Mouse (Mus musculus) thymus, postnatal 0 days (tissue): ENCODE data around the gene Deaf1. TPM values are rescaled to one million over a fixed set of nuclear protein-coding genes. Genes with fewer than 3 reads are reported as not detected.

Experiments used
- DNase-seq: peaks from one replicate; pipeline ENCODE4 v3.0.0-alpha.2; 2015; ENCODE audit warnings: low spot score
- polyA plus RNA-seq: library from polyadenylated mRNA; unstranded; fragments of >200 nt; fragmentation: Nextera tagmentation; extraction: Ambion mirVana; gene quantifications from 2 replicates; pipeline ENCODE4 v1.2.1, GENCODE M21; 2015

Gene Deaf1
- polyA plus RNA-seq, 1 experiment from 2014 or later, result 25.6 TPM

DNA sequence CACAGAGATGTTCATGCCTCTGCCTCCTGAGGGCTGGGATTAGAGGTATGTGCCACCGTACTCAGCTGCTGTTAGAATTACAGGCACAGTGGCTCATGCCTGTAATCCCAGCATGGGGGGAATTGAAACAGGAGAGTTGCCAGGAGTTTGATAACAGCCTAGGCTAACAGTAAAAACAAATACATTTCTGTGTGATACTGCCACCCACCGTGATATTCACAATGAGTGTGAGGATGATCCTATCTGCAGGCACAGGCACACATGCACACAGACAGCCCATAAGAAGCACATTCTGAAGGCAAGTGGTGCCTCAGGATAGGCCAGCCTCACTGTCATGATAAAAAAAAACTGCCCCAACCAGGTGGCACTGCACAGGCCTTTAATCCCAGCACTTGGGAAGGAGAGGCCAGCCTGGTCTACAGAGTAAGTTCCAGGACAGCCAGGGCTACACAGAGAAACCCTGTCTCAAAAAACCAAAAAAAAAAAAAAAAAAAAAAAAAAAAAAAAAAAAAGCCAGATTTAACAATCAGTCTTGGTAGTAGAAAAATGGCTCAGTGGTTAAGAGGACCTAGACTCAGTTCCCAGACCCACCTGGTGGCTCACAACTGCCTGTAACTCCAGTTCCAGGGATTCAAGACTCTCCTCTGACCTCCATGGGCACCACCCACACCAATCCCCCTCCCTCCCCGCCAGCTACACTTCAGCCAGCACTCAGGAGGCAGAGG is 29.4 kb downstream of the Deaf1 start:
- DNase-seq, result no peak

DNA sequence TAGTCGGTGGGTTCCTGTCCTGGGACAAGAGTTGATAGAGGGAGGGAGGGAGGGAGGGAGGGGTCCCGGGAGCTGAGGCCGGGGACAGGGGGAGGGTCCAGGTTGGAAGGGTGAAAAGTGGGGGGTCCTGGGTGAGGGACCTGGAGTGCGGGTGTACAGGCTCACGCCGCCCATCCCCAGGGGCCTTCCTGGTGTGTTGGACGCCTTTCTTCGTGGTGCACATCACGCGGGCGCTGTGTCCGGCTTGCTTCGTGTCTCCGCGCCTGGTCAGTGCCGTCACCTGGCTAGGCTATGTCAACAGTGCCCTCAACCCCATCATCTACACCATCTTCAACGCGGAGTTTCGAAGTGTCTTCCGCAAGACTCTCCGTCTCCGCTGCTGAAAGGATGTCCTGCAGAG is 33.0 kb downstream of the Deaf1 start:
- no peak for DNase-seq

- DNase-seq, result no peak
Observed at GRCm38 (mm10) chr7:141293852-141294471, 33.5 kb downstream of the Deaf1 start.

DNA sequence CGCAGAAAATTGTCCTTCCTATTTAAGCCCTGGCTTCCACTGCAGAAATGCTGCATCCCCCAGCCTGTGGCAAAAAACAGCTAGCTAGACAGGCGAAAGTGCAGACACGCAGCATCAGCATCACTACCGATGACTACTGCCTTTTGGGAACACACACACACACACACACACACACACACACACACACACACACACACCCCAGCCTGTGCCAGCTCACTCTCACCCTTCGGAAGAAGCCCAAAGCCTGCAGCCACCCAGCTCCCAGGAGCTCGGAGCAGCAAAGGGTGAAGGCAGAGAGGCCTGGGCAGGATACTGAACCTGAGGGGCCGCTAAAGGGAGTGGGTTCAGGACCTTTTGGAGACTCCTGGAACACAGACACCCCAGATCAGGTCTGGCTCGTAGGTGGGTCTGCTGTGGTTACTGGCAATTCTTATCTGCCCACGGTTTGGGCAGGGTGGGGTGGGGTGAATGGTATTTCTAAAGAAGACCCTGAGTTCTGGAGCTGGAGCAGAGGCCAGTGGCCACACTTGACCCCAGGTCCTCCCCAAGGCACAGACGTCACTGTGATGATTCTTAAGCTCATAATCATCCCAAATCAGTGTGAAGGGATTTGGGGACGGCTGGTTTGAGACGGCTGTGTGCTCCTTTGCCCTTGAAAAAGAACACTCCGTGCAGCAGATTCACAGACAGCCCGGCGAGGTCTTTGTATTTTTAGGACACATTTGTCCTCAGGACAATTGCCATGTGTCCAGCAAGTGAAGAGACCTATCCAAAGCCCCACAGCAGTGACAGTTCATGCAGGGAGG is 34.7 kb downstream of the Deaf1 start:
- DNase-seq, result no peak

- DNase-seq, result no peak
Observed at GRCm38 (mm10) chr7:141291921-141292582, 35.4 kb downstream of the Deaf1 start, which contains the start of gene Drd4. Gene Drd4 (plus strand): TSS chr7:141292006.

GRCm38 (mm10) chr7:141288042-141288441 is 39.4 kb downstream of the Deaf1 start:
- no peak for DNase-seq

DNA sequence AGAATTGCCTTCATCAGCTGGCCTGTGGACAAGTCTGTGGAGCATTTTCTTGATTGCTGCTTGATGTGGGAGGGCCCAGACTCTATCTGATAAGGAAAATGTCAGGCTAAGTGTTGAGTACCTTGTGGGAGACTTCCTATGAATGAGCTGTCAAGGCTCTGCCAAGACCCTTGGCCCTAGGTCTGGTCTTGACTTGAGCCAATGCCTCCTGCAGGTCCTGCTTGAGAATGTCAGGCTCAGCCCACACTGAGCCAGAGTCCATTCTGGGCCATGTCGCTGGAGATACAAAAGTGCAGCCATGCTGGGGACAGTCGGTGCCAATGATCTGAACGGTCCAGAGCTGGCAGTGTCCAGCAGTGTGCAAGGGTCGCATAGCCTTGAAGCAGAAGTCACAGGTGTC is 44.7 kb downstream of the Deaf1 start:
- DNase-seq, result no peak

DNA sequence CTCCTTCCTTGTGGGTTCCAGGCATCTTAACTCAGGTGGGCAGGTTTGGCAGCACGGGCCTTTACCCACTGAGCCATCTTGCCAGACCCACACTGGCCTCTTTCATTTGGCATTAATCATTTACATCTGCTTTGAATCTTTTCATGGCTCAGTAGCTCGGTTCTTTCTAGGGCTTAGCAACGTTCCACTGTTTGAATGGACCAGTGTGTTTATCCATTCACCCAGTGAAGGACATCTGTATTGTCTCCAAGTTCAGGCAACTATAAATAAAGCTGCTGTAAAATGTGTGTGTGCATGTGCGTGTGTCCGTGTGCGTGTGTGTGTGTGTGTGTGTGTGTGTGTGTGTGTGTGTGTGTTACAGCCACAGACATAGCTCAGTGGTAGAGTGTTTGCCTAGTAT is 46.0 kb downstream of the Deaf1 start:
- DNase-seq, result no peak

- no peak for DNase-seq
Observed at GRCm38 (mm10) chr7:141278766-141279590, 48.5 kb downstream of the Deaf1 start, which contains the start of gene Sct. Gene Sct (minus strand): TSS chr7:141279133.

DNA sequence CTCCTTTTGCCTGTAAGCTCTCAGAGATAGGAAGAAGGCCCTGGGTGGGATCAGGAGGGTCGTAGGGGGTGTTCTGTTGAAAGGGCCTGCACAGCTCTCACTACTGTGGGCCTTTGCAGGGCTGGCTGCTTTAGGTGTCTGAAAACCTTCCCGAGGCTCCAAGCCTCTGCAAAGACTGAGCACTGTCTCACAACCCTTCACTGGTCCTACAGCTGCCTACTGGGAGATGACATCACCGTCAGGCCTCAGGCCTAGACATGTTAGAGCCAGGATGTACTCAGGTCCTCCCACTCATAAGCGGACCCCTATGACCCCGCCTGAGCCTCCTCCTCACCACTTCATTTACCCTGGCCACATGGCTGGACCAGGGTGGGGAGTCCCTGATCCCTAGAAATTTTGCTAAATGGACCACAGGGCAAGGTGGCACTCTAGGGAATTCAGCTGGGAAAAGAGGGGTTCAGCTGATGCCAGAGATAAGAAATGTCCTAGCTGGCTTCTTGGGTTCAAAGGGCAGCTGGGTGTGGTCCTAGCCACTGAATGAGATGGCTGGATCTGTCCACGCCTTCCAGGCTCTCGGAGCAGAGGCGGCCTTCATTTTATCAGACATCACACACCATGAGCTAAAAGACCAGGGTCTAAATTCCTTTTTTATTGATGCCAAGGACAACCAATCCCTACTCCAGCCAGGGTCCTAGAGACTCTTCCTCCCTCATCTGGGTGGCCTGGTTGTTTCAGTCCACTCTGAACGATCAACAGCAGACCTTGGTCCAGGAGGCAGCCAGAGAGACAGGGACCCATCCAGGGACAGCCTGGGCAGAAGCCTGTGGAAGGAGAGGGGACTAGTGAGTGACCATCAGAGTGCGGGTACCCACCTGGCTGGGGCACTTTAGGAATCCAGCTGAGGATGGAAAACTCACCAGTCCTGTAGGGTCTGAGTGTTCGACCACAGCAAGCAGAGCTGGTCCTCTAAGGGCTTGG is 49.5 kb downstream of the Deaf1 start:
- no peak for DNase-seq

DNA sequence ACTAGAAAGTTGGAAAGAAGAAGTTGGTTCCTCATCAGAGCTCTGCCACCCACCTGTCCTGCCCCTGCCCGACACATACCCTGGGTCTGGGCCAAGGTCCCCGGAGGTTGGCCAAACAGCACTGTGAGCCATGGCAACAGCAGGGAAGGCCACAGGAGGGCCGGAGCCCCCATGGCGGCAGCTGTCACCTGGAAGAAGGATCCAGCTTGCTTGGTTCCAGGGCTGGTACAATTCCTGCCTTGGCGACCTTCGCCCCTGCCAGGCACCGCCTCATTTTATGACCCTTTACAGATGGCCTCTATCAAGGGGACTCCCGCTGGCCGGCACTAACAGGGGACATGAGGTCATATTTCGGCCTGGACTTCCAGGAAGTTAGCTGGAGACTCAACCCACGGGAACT is 50.9 kb downstream of the Deaf1 start, which contains the start of gene Cdhr5:
Gene Cdhr5 (minus strand): TSS at position 241 of the 400 bp plus-strand sequence.
- DNase-seq, result no peak

DNA sequence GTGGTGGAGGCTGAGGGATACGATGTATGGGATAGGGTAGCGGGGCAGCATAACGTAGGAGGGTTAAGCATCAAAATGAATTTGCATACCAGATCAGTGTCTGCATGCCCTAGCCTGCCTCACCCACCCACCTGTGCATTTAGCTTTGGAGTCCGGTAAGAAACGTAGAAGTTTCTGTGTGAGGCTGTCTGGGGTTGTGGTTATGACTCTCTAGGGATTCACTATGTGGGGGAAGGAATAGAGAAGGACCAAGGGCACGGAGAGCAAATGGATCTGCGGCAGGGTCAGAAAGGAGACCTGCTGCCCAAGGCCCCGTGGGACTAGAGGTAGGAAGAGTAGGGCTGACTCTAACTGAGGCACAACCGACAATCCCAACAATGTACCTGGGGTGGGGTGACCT is 52.1 kb downstream of the Deaf1 start:
- no peak for DNase-seq

GRCm38 (mm10) chr7:141270631-141271030 is 56.9 kb downstream of the Deaf1 start:
- DNase-seq, result no peak

GRCm38 (mm10) chr7:141269273-141269545 is 58.3 kb downstream of the Deaf1 start:
- DNase-seq, result no peak

DNA sequence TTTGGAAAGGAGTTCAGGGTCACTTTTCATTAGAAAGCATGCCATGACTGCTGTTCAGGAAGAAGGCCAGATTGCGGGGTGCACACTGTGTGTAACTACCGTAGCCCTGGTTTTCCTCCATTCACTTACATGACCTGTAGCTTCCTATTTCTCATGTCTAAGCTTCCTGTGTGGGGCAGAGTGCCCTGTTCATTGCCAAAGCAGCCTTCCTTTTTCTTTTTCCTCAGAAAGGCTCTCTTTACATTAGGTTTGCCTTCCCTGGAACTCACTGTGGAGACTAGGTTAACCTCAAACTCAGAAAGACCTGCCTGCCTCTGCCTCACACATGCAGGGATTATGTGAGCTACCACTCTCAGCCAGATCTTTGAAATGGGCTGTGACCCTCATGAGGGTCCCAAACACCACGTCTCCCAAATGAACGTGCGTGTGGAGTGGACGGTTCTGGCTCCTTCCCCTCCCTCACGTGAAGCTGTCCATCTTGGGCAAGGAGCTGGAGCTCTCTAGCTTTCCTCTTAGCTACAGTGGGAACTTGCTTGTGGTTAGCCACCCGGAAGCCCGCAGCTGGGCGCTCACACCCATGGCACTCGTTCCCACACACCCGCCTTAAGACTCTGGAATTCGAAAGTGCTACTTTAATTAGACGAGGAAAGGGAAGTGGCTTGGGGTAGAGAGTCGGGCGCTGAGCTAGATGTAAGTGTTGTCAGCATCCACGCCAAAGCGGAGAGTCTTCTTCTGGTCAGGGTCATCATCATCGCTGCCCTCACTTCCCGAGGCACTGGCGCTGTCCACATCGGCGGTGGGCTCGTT is 58.8 kb downstream of the Deaf1 start:
- DNase-seq, result peak; percentile 24

DNA sequence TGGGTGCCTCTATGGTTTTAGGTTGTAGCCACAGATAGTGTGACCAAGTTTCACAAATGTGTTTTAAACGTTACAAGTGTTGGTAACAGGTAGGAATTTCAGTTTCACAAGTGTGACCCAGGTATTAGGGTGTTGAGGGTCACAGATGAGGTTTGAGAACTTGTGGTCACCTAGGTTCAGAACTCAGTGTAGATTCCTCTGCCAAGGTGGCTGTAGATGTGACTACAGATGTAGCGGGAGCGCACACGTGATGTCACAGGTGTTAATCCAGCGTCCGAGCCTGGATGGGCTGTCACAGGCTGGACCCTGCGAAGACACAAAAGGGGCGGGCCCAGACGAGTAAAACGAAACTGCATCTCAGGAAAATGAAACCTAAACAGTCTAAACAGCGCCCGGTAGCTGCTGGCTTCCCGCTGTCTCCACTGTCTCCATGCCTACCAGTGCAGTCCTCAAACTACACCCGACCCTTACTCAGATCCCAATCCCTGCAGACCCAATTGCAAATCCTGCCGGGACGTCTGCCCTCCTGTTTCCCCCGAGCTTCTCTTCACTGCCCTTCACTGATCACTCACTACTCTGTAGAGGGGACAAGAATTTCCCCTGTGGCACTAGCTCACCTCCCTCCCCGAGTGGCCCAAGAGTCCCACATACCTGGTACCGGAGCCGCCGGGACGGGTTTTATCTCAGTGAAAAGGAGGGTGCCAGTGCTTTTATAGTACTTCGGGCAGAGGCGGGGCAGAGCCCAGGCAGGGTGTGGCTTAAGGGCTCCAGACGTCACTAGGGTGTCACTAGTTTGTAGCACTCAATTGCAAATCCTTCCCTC is 61.5 kb downstream of the Deaf1 start, which contains the start of gene Irf7:
Gene Irf7 (minus strand): TSS at position 743 of the 823 bp plus-strand sequence.
- peak; percentile 78 for DNase-seq

GRCm38 (mm10) chr7:141265411-141265738 is 62.1 kb downstream of the Deaf1 start:
- peak; percentile 25 for DNase-seq
